Mouse (Mus musculus) testis, adult 2 months (tissue): ENCODE data around the gene Gsg1l.

ENCODE experiments used
- CTCF ChIP-seq: fragments of 200-500 bp; IDR thresholded peaks from 2 replicates; pipeline ENCODE4 v1.5.1; 2012; ENCODE audit warnings: low read depth, mild to moderate bottlenecking, inconsistent platforms, low read length, moderate library complexity; ENCODE audit not compliant: control insufficient read depth, insufficient read depth, insufficient replicate concordance
- POLR2A ChIP-seq: fragments of 200-500 bp; IDR thresholded peaks from 2 replicates; pipeline ENCODE4 v1.6.1; 2012; ENCODE audit warnings: low read depth, mild to moderate bottlenecking, inconsistent platforms, low read length, moderate library complexity; ENCODE audit not compliant: control insufficient read depth

GRCm38 (mm10) chr7:126032365-126032755 lies 49.9 kb downstream of the Gsg1l start:
- TF ChIP-seq CTCF (no peak), POLR2A (no peak)
